Mouse (Mus musculus): ENCODE results near the gene B3gnt2.

The B3gnt2 gene

DNA sequence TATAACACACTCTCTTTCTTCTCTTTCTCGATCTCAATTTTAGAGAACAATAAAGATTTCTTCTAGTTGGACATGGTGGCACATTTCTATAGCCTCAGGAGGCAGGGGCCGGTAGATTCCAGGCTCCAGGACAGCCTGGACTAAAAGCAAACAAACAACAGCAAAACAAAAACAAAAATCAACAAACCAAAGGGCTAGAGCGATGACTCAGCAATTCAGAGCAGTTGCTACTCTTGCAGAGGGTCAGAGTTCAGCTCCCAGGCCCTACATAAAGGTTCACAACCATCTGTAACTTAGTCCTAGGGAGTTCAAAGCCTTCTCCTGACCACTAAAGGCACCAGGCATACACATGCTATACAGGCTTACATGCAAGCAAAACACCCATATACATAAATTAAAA is 82.2 kb downstream of the B3gnt2 start:
- in situ Hi-C loops (cut with MseI, MboI) = loop anchor here (10.0 to 25.0 kb wide), 2 partner anchors 176 to 184 kb away; partner anchors contain the start of gene Zrsr1 (in 1 of the 2)

DNA sequence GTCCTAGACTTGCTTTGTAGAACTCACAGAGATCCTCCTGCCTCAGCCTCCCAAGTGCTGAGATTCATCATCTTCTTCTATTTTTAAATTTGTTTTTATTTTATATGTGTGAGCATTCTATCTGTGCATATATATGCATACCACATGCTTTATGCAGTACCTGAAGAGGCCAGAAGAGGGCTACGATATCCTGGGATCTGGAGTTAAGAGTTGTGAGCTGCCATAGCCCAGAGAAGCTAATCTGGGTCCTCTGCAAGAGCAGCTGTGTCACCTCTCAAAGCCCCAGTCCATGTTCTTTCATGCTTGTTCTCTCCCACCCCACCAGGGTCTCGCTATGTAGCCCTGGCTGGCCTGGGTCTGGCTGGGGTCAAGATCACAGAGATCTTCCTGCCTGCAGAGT is 83.2 kb downstream of the B3gnt2 start:
- in situ Hi-C loops (cut with MseI, MboI) = loop anchor here (10.0 to 25.0 kb wide), 2 partner anchors 177 to 185 kb away; partner anchors contain the start of gene Zrsr1 (in 1 of the 2)

- in situ Hi-C loops (cut with MseI, MboI) = loop anchor here (10.0 to 25.0 kb wide), 2 partner anchors 180 to 187 kb away; partner anchors contain the start of gene Zrsr1 (in 1 of the 2)
Observed at GRCm38 (mm10) chr11:22774821-22775220, 85.9 kb downstream of the B3gnt2 start.

GRCm38 (mm10) chr11:22766238-22766637 is 94.5 kb downstream of the B3gnt2 start:
- in situ Hi-C loops (cut with MseI, MboI) = no loop called here

DNA sequence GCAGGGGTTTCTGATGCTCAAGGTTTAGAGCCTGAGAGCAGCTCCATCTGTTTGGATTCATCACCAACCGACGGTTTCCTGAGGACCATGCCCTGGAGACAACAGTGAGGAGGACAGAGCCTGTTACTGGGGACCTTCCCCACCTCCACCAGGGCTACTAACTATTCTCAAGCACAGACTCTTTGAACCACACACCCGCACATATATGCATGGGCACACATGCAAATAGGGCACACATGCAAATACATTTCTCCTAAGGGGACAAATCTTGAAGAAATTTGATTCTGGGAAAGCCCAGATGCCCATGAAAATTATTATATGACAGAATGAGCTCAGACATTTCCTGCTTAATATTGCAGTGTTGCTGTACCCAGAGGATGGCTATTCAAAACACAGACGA is 95.3 kb downstream of the B3gnt2 start:
- in situ Hi-C loops (cut with MseI, MboI) = no loop called here

GRCm38 (mm10) chr11:22763556-22764295 is 97.0 kb downstream of the B3gnt2 start:
- in situ Hi-C loops (cut with MseI, MboI) = no loop called here

GRCm38 (mm10) chr11:22763055-22763454 is 97.7 kb downstream of the B3gnt2 start:
- in situ Hi-C loops (cut with MseI, MboI) = no loop called here

DNA sequence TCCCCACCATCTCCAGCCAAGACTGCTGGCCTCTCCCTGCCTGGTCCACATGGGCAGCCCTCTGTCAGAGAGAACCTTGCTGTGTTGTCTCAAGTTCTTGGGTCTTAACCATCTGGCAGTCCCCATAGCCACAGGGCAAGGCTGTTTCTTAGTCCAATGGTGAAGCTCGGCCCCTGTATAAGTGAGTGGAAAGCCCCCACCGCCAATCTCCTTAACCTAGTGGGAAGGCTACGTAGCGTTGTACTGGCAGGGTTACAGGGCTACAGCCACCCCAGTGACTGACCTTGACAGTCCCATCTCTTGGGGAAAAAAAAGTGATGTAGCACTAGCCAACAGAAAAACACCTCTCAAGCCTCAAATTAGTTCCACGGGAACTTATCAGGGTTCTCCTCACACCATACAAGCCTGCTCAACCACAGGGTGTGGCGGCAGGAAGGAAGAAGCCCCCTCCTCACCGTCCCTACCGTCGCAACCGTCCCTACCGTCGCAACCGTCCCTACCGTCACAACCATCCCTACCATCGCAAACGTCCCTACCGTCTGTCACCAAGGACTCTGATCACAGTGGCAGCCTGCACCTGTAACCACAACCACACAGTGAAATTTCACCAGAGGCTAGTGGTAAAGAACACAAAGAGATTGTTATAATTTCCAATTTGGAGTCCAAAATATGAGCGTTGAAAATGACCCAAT is 98.4 kb downstream of the B3gnt2 start:
- in situ Hi-C loops (cut with MseI, MboI) = no loop called here

DNA sequence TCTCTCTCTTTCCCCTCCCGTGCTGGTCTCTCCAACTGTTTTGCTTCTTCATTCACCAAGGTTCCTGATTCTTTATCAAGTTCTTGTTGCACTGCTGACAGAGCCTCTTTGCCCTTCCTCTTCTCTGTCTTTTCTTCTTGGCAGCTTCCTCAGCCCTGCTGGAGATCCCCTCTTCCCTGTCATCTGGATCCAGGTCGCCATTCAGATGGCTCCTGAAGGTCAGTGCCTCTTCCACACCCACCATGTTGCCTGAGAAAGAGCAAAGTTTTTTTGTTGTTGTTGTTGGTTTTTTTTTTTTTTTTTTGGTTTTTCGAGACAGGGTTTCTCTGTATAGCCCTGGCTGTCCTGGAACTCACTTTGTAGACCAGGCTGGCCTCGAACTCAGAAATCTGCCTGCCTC is 101.0 kb downstream of the B3gnt2 start:
- in situ Hi-C loops (cut with MseI, MboI) = no loop called here

- in situ Hi-C loops (cut with MseI, MboI) = no loop called here
Observed at GRCm38 (mm10) chr11:22756168-22756980, 104.4 kb downstream of the B3gnt2 start.

- in situ Hi-C loops (cut with MseI, MboI) = no loop called here
Observed at GRCm38 (mm10) chr11:22755180-22755579, 105.6 kb downstream of the B3gnt2 start.

DNA sequence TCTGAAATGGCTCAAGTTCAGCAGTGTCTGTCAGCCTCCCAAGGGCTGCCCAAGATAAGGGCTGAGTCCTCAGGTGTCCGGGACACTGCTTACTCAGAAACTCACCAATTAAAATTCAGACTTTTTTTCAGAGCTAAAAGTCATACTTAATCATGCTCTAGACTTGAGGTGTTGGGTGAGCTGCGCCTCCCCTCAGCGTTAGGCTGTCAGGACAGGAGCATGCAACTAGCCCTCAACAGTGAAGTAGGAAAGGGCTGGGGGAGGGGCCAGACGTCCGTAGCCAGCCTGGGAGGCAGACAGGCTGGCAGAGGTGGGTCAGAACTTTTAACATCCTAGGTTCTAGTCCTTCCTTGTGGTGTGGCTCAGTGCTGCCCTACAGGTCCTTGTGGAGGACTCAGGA is 108.2 kb downstream of the B3gnt2 start:
- in situ Hi-C loops (cut with MseI, MboI) = no loop called here

DNA sequence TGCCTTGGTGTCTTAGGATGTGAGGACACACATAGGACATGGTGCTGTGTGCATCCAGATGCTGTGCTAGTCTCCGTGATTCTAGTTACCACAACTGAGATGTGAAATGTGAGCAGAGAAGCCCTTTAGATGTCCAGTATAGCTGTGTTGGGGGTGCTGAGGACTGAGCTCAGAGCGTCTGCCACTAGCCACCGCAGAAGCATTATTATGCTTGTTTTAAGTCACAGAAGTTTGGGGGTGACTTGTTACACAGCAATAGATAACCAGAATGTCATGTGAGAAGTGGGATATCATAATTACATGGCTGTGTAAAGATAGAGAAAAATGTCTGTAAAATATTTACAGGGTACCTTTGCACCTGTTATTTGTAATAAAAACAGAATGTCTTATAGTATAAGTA is 109.2 kb downstream of the B3gnt2 start:
- in situ Hi-C loops (cut with MseI, MboI) = no loop called here

GRCm38 (mm10) chr11:22747406-22747805 is 113.4 kb downstream of the B3gnt2 start:
- in situ Hi-C loops (cut with MseI, MboI) = no loop called here

GRCm38 (mm10) chr11:22745356-22745755 is 115.4 kb downstream of the B3gnt2 start:
- in situ Hi-C loops (cut with MseI, MboI) = no loop called here

DNA sequence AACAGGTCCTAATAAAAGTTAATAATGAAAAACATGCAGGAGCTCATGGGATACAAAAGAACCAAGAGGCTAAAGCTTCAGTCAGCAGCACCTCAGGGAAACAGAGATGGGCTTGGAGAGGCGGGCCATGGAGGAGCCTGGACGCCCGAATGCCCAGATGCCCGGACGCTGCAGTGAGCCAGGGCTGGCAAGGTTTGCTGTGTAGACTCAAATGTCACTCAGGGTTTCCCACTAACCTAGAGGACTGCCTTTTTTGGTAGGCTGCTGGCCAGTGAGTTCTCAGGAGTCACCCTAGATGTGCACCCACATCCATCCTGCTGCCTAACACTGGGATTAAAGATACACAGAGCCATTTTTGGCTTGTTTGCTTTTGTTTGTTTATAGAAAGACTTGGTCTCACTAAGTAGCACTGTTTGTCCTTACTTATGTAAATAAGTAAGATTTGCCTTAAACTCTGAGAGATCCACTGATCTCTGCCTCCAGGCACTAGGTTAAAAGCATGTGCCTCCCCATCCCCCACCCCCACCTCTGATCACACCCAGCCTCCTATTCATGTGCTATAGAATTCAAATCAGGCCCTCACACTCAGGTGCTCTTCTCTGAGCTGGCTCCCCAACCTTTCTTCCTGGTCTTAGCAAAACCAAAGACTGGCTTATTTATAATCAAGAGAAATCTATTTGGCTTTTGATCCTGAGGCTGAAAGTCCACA is 117.0 kb downstream of the B3gnt2 start:
- in situ Hi-C loops (cut with MseI, MboI) = no loop called here

- in situ Hi-C loops (cut with MseI, MboI) = no loop called here
Observed at GRCm38 (mm10) chr11:22741998-22742626, 118.6 kb downstream of the B3gnt2 start.

- in situ Hi-C loops (cut with MseI, MboI) = no loop called here
Observed at GRCm38 (mm10) chr11:22741436-22741835, 119.3 kb downstream of the B3gnt2 start.

DNA sequence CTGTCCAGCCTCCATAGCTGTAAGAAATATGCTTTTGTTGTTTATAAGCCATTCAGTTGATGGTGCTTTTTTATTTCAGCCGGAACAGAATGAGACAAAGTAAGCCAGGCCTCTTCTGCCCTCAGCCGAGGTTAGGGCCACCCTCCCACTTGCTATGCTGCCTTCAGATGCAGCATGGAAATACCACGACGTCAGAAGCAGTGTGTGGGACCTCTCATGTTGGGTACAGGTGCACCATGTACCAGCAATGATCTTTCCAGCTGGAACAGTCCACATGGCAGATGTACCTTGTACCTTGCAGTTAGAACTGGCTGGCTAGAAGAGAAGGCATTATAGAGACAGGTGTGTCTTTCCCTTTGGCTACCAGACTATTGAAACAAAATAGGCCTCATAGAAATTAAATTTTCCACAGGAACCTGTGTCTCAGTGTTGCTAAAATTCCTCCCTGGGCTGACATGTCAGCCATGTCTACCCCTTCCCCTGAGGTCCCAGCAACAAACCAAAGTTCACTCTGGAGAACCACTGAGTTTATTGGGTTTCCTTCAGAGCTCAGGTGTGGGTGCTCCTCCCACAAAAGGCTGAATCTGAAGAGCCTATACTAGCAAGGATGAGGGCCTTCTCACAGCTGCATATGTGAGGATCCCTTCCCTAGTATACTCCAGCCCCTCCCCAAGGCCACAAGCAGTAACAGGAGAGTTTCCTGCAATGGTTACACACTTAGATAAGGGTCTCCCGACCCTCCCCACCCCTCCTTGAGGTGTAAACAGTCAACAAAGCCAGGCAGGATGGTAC is 121.1 kb downstream of the B3gnt2 start:
- in situ Hi-C loops (cut with MseI, MboI) = no loop called here
